Mouse (Mus musculus): ENCODE measurements around the gene Pdgfc.
"Not testable (repeated sequence)": the region's sequence is repeated elsewhere in the genome, so short reads cannot be mapped to it uniquely, and the experiment has no call there.

Gene Pdgfc

DNA sequence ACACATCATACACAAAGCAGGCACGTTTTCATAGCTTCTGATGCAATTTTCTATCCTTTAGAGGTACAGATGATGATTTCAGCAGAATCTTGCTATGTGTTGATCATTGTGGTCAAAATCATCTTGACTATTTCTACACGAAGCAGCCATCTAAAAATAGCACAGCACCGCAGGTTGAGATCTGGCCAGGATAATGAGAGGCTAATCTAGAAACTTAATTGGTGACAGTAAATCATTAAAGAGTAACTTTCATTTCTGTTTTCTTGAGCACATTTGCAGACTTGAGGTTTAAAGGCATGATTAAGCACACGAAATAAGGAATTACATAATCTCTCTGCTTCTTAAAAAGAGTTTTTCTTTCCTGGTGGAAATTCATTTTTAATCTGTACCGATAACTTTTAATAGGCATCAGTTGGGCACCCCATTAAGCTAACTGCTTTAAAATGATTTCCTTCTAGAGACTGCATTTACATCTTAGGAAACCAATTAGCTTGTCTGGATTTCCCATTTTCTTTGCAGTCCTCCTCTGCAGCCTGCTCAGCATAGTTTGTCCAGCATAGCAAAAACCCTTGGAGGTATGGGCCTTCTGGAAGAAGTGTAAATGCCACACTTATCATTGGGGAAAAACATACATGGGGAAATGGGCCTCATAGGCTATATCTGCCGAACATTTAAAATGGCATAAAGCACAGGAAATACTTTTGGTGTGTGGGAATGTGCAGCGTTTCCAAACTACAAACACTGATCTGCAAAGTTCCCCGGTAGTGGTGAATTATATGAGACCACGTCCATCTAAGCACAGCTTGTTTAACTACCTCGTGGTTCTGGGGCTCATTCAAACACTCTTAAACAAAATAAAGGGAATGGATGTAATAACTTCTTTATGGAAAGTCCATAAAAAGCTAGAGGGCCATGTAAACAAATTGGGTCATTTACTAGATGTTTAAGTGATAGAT is 10.7 kb downstream of the Pdgfc start:
- no peak for DNase-seq

DNA sequence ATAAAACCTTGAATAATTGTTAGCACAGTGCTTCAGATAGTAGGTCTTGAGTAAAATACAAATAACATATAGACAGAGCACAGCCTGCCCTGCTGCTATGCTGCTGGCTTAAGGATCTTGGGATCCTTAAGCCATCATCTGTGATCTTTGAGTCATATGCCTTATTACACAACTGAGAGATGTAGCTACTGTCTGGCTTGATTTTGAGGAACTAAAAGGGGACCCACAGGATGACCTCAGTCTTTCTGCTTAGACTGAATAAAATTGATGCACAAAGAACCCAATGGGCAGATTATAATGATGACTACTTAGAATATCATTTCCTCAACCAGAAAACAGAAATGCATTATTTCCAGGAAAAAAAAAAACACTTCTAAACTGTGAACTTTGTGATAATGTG is 15.3 kb downstream of the Pdgfc start:
- DNase-seq, result no peak

DNA sequence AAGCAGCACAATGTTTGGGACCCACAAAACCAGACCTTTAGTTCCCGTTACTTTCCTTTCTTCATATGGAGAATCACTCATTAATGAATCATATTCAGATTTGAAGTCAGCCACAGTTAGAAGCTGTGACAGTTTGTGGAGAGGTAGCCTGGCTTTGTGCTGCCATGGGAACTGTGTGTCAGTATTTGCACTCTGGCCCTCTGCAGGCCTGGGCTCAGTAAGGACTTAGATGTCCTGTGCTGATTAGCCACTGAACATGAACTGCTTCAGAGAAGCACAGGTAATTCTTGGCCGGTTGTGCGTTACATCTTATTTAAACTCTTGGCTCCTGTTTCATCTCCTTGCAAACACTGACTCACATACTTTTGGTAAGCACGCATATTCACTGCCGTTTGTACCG is 16.2 kb downstream of the Pdgfc start:
- no peak for DNase-seq

DNA sequence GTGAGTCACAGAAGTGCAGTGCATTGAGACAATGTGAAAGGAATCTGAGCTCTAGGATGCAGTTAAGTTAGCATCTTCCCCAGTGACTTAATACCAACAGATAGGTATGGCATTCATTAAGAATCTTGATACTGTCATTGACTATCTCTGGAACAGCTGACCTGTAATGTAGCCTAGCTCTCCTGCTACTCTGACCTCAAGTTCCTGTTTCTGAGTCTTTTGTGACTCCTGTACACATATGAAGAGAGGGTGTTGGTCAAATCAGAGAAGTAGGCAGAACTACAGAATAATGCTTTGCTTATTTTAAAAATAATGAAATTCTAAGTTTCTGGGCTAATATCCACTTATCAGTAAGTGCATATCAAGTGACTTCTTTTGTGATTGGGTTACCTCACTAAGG is 17.9 kb downstream of the Pdgfc start:
- no peak for DNase-seq

DNA sequence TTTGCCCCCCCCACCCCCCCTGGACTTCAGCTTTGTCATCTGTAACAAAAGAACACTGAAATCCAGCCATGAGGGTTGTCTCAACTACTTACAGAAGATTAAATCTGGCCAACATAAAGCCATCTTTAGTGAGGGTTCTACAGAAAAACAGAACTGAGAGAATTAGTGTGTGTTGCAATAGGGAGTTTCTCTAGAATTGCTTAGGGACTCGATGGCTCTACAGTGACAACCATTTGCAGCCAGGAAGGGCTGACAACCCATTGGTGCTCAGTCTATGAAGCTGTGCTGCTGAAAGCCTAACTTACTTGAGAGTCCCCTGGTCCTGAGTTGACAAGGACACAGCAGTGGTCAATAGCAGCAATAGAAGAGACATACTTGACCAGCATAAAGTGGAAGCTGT is 21.5 kb downstream of the Pdgfc start:
- no peak for DNase-seq

DNA sequence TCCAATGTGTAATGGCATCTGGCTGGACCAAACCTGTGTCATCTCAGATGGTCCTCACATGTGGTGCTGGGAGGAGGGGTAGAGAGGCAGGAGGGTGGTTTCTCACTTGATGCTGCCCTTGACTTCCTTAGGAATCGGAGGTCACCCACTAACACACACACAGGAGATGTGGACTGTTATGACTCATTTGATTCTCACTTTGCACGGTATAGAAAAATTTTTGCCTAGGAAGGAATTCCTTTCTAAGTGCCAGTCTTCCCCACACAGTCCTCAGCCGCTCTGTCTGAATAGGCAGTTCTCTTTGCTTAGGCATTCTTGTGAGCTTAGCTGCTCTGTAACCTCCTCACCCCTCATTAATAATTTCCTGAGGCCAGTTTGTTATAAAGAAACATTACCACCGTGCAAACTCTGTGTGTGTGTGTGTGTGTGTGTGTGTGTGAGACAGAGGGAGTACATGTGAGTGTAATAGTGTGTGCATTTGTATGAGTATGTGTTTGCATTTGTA is 22.4 kb downstream of the Pdgfc start:
- no peak for DNase-seq

DNA sequence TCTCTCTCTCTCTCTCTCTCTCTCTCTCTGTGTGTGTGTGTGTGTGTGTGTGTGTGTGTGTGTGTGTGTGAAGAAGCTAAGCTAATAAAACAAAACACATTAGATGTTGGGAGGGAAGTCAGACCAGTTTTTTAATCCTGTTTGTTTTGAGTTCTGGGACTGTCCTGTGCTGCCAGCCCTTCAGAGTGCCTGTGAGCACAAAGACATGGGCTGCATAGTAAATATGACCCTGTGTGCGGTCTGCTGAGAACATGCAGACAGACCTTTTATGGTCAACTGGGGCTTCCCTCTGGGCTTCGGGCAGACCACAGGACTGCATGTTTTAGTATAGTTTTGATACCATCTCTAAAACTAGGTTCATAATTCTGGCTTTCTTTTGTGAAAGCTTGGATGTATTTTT is 32.3 kb downstream of the Pdgfc start:
- no peak for DNase-seq

DNA sequence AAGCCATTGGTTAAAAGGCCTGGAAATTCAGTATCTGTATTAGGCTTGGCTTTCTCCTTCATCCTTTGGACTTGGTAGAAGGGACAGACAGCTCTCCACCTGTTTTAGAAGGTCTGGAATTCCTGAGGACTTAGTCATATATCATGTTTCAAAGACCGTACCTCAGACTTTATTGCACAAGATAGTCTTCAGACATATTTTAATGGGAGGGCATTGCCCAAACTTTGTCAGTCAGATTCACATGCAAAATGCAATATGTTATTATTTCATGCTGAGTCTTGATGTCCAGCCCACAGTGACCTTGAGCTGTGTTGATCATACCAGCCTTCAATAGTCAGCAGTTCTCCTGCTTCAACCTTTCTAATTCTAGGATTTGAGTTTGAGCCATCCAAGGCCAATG is 64.9 kb downstream of the Pdgfc start:
- no peak for DNase-seq

DNA sequence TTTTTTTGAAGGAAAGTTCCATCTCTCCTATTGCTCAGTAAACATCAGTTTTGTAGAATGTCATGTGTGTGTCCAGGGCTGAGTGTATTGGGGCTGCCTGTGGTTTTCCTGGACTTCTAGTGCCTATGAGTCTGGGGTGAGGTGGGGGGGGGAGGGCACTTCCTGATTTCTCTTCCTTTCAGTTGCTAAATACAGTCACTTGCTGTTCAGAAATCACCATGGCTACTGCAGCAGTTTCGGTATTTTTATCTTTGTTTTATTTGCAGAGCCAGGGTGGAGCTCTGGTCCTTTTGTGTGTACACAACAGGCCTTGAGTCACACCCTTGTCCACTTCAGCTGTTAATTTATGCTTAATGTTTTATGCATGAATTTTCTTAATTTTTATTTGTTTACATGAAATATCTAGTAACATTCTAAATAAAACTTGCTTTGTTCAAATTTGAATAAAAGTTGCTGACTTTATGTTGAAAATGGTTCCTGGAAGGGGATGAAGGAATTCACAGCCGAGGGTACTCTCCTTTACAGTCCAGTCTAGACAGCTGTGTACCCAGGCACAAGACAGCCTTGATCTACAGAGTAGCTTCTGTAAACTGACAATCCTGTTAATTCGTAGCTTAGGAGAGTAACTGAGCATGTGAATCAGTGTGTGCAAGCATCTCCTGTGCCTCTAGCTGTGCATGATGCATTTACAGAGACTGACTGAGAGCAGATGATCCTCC is 66.1 kb downstream of the Pdgfc start:
- DNase-seq, result no peak

DNA sequence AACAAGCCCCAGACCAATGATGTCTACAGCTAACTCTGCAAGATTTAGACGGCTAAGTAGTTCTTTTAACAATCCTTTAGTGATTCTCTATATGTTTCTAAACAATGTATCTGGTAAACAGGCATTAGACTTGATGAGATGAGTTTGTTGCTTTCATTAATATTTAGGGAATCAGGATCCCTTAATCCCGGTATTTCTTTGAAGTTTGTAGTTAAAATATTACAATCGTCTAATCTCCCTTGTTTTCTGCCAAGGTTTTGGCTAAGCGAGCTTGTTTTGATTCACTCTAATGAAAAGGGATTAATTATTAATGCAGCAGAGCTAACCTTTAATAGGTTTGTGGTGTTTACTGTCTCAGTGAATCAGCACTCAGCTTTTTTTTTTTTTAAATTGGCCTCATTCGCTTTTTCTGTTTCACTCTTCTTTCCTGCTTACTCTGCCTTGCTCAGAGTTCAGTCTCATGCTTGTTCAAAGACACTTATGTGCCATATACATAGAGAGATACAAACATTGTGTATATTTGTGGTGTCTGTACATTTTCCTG is 66.7 kb downstream of the Pdgfc start:
- DNase-seq, result no peak

DNA sequence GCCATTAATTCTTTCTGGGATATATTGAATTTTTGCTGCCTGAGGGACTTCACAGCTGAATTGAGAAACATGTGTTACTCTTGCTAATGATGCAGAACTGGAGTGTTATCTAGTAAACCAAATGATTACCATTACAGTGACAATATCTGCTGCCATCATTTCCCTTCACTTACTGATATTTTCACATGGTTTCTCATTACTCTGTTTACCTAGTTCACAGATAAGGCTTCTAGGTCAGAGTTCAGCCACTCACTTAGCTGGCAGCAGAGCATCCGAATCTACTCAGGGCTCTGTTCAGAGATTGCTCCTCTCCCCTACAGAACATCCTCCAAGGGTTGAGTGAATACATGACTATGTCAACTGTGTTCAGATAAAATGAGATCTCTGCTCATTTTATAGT is 71.3 kb downstream of the Pdgfc start:
- no peak for DNase-seq

DNA sequence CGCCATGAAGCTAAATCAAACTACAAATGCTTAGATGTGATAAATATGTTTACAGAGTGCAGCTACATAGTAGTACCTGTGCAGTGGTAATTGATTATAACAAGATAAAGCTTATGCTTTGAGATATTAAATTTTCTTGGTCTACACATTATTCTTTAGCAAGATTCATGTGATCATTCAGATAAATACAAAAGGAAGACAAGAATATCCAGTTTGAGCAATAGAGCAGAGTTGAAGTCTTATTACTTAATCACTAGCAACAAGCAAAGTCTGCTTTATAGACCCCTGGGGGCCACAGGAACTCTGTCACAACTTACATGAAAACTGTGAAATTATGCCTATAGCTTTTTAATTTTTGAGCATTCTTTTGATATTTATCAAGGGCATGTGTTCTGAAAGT is 74.8 kb downstream of the Pdgfc start:
- no peak for DNase-seq

DNA sequence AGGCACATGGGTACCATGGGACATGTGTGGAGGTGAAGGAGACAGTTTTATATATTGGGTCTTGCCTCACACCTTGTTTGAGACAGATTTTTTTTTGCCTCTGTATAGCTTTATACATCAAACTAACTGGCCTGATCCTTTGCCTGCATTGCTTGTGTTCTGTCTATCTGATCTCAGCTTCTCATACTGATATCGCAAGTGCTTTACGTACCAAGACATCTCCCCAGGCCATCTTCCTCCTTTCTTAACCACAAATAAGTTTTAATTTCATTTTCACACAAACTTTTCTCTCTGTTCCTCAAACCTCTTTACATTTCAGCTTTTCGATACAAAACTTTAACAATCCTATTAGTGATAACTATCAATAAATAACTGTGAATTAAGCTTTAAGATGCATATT is 76.7 kb downstream of the Pdgfc start:
- DNase-seq, result no peak

DNA sequence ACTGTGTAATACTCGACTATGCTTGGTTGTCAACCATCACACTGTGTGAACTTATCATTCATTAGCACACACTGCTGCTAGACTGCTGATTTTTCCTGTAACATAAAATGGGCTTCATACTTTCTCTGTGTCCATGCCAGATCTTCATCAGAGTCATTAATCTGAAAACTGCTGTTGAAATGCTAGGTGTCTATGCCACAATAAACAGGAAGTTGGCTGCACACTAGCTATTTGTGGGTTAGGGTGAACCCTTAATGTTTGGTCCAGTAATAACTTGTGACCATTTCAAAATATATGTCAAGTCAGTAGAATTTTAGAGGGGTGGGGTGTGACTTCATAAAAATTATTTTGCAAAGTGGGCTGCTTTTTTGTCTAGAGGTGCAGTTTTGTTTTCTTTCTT is 84.4 kb downstream of the Pdgfc start:
- no peak for DNase-seq

DNA sequence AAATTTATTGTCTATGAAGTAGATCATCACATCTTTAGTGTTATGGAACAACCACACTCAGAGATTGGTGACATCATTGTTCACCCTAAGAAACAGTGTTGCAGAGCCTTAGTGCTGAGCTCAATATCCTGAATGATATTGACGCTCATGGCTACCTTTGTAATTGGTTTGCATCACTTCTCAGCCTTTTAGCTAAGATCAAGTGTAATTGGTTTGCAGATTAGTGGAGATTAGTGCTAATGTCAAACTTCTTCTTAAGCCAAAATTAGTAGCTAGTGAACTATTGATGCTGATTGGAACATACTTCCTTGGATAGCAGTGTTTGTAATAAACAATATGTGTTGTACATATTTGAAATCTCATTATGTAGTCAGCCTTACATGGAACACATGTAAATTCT is 85.5 kb downstream of the Pdgfc start:
- DNase-seq, result no peak

DNA sequence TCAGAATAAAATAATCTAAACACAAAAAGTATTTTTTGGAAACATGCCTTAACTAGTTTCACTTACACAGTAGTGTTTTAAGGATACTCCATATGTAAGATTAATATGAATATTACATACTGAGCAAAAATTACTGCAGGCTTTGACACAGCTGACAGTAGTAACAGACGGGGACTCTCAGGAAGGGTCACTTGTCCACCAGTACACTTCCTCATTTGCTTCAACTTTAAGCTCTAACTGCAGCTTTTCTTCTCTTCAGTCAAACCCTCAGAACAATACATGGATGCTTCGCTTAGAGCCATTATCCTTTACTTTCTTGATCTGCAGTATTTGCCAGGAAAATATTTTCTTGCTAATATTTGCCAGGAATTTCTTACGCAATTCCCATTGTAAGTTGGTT is 87.2 kb downstream of the Pdgfc start:
- no peak for DNase-seq

DNA sequence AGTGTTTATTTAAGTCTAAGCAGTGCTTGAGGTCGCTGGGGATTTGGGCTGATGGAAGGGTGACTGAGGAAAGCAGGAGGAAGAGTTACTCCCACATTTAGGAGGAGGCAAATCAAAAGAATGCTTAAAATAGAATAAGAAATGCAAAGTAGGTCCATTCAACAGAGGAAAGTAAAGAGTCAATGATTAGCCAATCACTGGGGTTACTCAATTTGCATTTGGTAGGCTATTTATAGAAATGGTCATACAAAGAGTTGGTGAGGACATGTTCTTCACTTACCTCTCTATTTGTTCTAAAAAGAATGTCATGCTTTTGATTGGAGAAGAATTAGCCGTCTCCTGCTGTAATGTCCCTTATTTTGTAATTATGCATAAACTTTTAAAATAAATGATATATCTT is 90.8 kb downstream of the Pdgfc start:
- DNase-seq, result no peak

DNA sequence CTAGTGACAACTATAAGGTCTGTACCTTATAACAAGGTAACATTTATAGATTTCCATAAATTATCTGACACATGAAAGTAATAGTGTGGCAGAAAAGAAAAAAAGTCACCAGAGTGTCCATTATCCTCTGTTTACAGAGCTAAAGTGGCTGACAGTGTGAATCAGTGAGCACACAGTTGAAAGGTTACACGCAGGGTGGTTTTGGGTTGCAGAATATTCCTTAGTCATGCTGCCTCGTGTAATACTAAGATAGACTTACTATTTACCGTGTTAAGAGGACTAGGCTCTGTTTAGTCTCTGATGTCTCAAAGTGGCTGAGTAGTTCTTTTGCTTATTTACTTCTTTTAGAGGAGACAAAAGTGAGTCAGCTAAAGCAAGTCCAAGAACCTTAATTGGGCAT is 100.8 kb downstream of the Pdgfc start:
- DNase-seq, result no peak

DNA sequence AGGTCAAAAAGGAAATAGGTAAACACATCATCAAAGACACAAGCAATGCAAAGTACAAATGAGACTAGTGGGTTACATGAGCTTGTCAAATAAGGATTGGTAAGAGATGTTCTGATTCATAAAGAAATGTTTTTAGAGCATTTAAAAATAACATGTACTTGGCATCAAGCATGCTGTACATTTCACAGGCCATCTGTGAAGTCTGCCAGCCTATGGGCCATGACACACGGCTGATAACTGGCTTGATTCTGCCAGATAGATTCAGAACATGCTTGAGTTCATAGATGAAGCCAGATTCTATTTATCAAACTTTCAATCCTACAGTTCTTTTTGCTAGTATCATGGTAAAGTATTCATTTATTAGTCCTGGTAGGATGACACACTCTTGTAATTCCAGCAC is 101.8 kb downstream of the Pdgfc start:
- not testable (repeated sequence) for DNase-seq

DNA sequence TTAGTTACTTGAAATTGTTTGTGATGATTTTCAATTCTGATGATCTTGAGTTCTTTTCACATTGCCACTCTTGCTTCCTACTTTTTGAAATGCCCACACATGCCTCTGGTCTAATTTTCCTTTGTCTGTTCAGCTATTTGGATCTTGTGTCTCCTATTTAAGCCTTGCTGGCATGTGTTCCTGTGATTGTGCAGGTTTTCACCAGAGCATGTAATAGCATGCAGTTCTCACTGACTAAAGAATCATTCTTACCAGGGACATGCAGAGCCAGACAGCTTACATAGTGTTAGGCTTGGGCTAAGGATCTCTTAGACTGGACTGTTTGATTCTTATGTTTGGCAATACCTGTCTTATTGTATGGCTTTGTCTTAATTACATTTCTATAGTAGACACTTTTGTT is 107.5 kb downstream of the Pdgfc start:
- DNase-seq, result no peak

DNA sequence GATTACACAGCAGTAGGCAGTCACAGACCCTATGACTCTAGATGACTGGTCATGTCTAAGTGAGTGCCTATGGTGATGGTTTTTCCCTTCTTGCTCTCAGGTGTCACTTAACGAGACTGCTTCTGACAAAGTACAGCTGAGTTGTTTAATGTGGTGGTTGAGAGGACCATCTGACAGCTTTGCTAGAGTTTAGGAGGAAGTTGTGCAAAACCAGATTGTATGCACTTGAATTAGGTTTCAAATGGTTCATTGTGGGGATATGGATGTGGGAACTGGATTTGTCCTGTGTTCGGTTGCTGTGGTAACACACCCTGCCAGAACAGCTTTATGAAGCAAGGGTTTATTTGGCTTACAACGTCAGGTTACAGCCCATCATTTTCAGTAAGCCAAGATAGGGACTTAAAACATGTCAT is 112.9 kb downstream of the Pdgfc start:
- DNase-seq, result no peak

DNA sequence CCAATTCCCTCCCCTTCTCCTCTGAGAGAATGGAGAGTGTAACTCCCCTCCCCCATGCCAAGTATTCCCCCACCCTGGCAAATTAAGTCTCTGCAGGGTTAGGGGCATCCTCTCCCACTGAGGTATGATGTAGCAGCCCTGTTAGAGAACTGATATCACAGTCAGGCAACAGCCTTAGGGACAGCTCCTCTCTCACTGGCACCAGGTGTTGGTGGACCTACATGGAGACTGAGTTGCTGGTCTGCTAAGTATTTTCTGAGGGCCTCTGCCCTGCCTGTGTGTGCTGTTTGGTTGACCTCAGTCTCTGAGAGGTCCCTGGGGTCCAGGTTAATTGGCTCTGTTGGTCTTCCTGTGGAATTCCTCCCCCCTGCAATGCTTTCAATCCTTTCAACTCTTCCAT is 114.0 kb downstream of the Pdgfc start:
- DNase-seq, result no peak

DNA sequence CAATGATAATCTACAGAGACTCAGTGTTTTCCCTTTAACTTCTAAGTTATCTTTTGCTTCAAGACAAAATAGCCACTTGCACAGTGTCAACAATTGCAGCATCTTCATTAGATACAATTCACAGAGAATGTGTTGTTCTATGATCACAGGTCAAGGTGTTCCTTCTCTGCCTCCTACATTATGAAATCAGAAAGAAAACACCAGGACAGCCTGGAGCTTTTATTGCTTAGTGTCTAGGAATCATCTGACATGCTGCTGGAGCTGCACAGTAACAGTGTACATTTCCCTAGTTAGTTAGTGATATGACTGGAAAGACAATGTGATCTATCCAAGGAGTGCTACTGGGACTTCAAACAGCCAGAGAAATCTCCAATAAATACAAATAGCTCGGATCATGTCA is 118.2 kb downstream of the Pdgfc start:
- no peak for DNase-seq
